Mouse (Mus musculus) heart, postnatal 0 days (tissue): ENCODE results near the gene Myl6b. TPM values are rescaled to one million over a fixed set of nuclear protein-coding genes. Genes with fewer than 3 reads are reported as not detected.

Experiments
- ATAC-seq: fragments of 200-750 bp; cut with Nextera tagmentation; 2 replicates; pipeline ENCODE4 v1.8.0; 2017; ENCODE audit warnings: low read depth, moderate number of reproducible peaks, moderate library complexity; ENCODE audit not compliant: insufficient read depth
- DNase-seq: peaks from one replicate; pipeline ENCODE4 v3.0.0-alpha.2; 2016; ENCODE audit warnings: low spot score
- H3K27ac ChIP-seq: fragments of 300-500 bp; sonication (generic); 2 replicates; pipeline ENCODE4 v1.5.1; 2014; ENCODE audit warnings: low read depth, mild to moderate bottlenecking
- H3K27me3 ChIP-seq: fragments of 300-500 bp; sonication (generic); 2 replicates; pipeline ENCODE4 v1.6.1; 2014; ENCODE audit warnings: low read length, mixed read lengths; ENCODE audit not compliant: control insufficient read depth, insufficient read depth
- H3K36me3 ChIP-seq: fragments of 300-500 bp; sonication (generic); replicated peaks from 2 replicates; pipeline ENCODE4 v1.6.1; 2014; ENCODE audit warnings: low read length, mixed read lengths; ENCODE audit not compliant: control insufficient read depth, insufficient read depth
- H3K4me1 ChIP-seq: fragments of 300-500 bp; sonication (generic); 2 replicates; pipeline ENCODE4 v1.6.1; 2014; ENCODE audit warnings: antibody characterized with exemption; ENCODE audit not compliant: control insufficient read depth, insufficient read depth
- H3K4me2 ChIP-seq: fragments of 300-500 bp; sonication (generic); 2 replicates; pipeline ENCODE4 v1.6.1; 2014; ENCODE audit warnings: low read depth, mild to moderate bottlenecking, low read length, moderate library complexity
- H3K4me3 ChIP-seq: fragments of 300-500 bp; sonication (generic); 2 replicates; pipeline ENCODE4 v1.5.1; 2014; ENCODE audit warnings: low read depth, low read length
- H3K9ac ChIP-seq: fragments of 300-500 bp; sonication (generic); replicated peaks from 2 replicates; pipeline ENCODE4 v1.6.1; 2014; ENCODE audit warnings: low read depth, low read length, mixed read lengths
- H3K9me3 ChIP-seq: fragments of 300-500 bp; sonication (generic); replicated peaks from 2 replicates; pipeline ENCODE4 v1.6.1; 2016; ENCODE audit warnings: low read length; ENCODE audit not compliant: control insufficient read depth
- CTCF ChIP-seq: IDR thresholded peaks from 2 replicates; pipeline ENCODE4 v1.5.1; 2016; ENCODE audit warnings: antibody characterized with exemption, control low read depth, low read depth
- EP300 ChIP-seq: IDR thresholded peaks from 2 replicates; pipeline ENCODE4 v1.6.1; 2016; ENCODE audit warnings: antibody characterized with exemption, low read depth
- WGBS: fragments of 180-500 bp; shearing (Covaris S2); extraction: QIAGEN DNeasy Blood & Tissue Kit; methylation state at CpG from one replicate; pipeline ENCODE4 v1.1.7; 2014; 5-methylcytosine and 5-hydroxymethylcytosine counted together
- polyA plus RNA-seq: library from polyadenylated mRNA; unstranded; fragments of >200 nt; fragmentation: Nextera tagmentation; extraction: Ambion mirVana; gene quantifications from 2 replicates; pipeline ENCODE4 v1.2.1, GENCODE M21; 2015
- total RNA-seq: library from RNA; depleted of rRNA; stranded (reverse); fragments of >200 nt; gene quantifications from 2 replicates; pipeline ENCODE4 v1.2.3, GENCODE M21; 2014; ENCODE audit warnings: low replicate concordance

Gene Myl6b
- total and polyA plus RNA-seq, 2 experiments from 2014 or later: 4.8 to 4.9 TPM

GRCm38 (mm10) chr10:128458719-128459408, 39.6 kb downstream of the Myl6b start, which contains the start of gene Smarcc2:
TSS of gene Smarcc2 (plus strand) at chr10:128459248.
- Histone ChIP-seq H3K27me3 (no peaks in the 10 kb centered on the region), H3K4me2 (peak within 1 kb of the TSS; percentile 65), H3K9ac (peak within 1 kb of the TSS; percentile 89), H3K36me3 (peaks cover 26% of the 10 kb centered on the region), H3K4me3 (peak within 1 kb of the TSS; percentile 81), H3K9me3 (no peaks in the 10 kb centered on the region), H3K27ac (peak within 1 kb of the TSS; percentile 85), H3K4me1 (peaks cover 8% of the 10 kb centered on the region; the same call in 1 of the 2 replicates)
- TF ChIP-seq EP300 (no peak), CTCF (peak; percentile 24; the same call in 1 of the 2 replicates)
- WGBS: 0% methylated on average over 42 of the region's 86 CpGs
- DNase-seq (peak; percentile 73), ATAC-seq (peak; percentile 82)

DNA sequence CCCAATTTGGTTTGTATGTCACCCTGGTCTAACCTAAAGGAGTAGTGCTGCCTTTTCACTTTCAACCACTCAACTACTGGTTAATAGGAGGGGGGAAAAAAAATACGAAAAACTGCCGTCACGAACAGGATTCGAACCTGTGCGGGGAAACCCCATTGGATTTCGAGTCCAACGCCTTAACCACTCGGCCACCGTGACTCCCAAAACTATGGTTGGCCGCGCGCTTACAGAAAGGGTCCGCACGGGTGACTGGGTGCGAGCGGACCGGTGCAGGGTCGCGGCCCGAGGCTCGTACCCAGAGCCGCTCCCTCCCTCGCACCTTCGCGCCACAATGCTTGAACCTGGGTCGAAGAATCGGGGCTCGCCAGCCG, 40.2 kb downstream of the Myl6b start:
- under 1% methylated on average over 29 of the region's 29 CpGs for WGBS
- TF ChIP-seq EP300 (no peak), CTCF (no peak)
- Histone ChIP-seq H3K4me1 (peaks cover 8% of the 10 kb centered on the region; the same call in 1 of the 2 replicates), H3K36me3 (peaks cover 20% of the 10 kb centered on the region), H3K27me3 (no peaks in the 10 kb centered on the region), H3K4me2 (peak overlapping the region; percentile 65), H3K9me3 (no peaks in the 10 kb centered on the region), H3K4me3 (peak overlapping the region; percentile 81), H3K9ac (peak overlapping the region; percentile 89), H3K27ac (peak overlapping the region; percentile 85)
- DNase-seq: peak; percentile 31
- peak; percentile 64 for ATAC-seq

DNA sequence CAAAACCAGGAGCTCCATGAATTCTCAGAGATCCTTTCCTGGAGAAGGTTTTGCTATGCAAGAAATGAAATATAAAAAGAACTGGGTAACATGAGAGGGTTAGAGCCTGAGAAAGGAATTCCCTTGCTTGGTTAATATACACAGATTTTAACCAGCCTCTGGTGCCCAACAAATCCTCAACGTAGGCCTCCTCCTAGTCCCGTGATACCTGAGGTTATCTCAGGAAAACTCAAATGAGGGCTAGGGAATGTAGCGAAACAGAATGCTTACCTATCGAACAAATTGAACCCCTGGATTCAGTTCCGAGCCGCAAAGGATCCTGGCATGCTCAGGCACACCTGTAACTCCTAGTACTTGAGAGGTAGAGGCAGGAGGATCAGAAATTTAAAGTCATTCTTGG, 40.8 kb downstream of the Myl6b start:
- no peak overlapping the region for H3K4me2 ChIP-seq
- 90% methylated on average over 6 of the region's 6 CpGs for WGBS
- no peak for TF ChIP-seq CTCF

GRCm38 (mm10) chr10:128455280-128455679, 43.2 kb downstream of the Myl6b start:
- no peaks in the 10 kb centered on the region for H3K36me3 ChIP-seq
- WGBS: 2% methylated on average over 6 of the region's 6 CpGs
- TF ChIP-seq EP300: no peak
- TF ChIP-seq CTCF: peak; percentile 70
- H3K9me3 ChIP-seq: no peaks in the 10 kb centered on the region
- peak; percentile 84 for DNase-seq
- no peak overlapping the region for H3K9ac ChIP-seq
- peaks cover 2% of the 10 kb centered on the region; the same call in 1 of the 2 replicates for H3K4me1 ChIP-seq
- H3K4me2 ChIP-seq: peak overlapping the region; percentile 10; the same call in 1 of the 2 replicates
- ATAC-seq: no peak
- H3K27ac ChIP-seq: no peak overlapping the region
- no peak overlapping the region for H3K4me3 ChIP-seq
- H3K27me3 ChIP-seq: no peaks in the 10 kb centered on the region

More for the DNA sequence above, 40.8 kb downstream of the Myl6b start:
- Histone ChIP-seq H3K27ac (no peak overlapping the region), H3K4me1 (peaks cover 8% of the 10 kb centered on the region; the same call in 1 of the 2 replicates), H3K9ac (no peak overlapping the region), H3K4me3 (no peak overlapping the region), H3K9me3 (no peaks in the 10 kb centered on the region), H3K27me3 (no peaks in the 10 kb centered on the region), H3K36me3 (peaks cover 14% of the 10 kb centered on the region)
- DNase-seq (no peak), ATAC-seq (no peak)

GRCm38 (mm10) chr10:128454471-128454870, 44.0 kb downstream of the Myl6b start:
- 70% methylated on average over 3 of the region's 3 CpGs for WGBS
- no peaks in the 10 kb centered on the region for H3K27me3 ChIP-seq
- ATAC-seq (no peak), DNase-seq (no peak)
- H3K9me3 ChIP-seq: no peaks in the 10 kb centered on the region
- H3K27ac ChIP-seq: no peak overlapping the region
- H3K4me1 ChIP-seq: no peaks in the 10 kb centered on the region
- TF ChIP-seq EP300: no peak
- no peak for TF ChIP-seq CTCF
- H3K36me3 ChIP-seq: no peaks in the 10 kb centered on the region
- H3K4me2 ChIP-seq: no peak overlapping the region
- no peak overlapping the region for H3K9ac ChIP-seq
- no peak overlapping the region for H3K4me3 ChIP-seq
